Mouse (Mus musculus): ENCODE results near the gene Tnnc2.

Gene Tnnc2

DNA sequence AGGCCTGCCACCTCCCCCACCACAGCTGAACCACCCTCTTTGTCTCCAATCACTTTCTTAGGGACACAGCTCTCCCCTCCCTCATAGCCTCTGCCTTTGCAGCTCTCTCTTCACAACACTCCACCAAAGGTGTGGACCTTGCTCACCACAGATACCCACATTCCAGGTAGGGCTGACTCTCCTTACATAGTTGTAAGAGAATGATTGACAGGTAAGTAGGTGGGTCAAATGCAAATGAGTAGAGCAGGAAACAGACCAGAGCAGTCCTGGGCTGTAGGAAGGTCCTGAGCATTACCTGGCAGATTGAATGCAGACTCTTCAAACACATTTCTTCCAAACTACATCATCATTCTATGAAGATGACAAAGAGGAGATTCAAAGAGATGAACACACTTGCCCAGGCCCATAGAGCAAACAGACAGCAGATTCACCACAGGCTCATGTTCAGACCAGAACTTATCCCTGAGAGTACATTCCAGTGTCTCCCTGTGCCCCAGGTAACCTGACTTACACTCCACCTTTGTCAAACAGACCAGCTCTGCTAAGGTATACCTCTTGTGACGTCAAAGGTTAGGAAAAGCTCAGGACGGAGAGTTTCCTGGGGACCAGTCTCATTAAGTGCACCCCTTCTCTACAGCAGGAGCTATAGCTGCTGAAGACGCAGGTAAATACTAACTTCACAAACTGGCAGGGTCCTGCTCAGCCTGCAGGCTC is 42.2 kb downstream of the Tnnc2 start:
- no peak for DNase-seq (ENCODE audit: low spot score)

- no peak for DNase-seq (ENCODE audit: low spot score)
Measured at GRCm38 (mm10) chr2:164735446-164735845, 44.3 kb downstream of the Tnnc2 start.

DNA sequence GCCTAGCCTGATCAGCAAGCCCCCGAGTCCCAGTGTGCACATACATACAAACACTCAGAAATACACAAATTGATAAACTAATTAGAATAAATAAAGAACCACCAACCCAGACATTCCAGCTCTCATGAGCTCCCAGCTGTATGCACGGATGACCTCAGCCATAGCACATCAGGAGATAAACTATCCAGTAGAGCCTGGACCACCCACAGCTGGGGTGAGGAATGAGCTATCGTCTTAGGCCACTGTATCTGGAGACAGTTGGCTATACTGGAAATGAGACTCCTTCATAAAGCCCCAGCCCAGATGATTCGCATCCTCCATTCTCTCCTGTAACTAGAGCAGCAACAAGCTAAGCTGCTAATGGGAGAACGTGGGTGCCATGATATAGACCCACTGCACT is 44.9 kb downstream of the Tnnc2 start:
- no peak for DNase-seq (ENCODE audit: low spot score)

DNA sequence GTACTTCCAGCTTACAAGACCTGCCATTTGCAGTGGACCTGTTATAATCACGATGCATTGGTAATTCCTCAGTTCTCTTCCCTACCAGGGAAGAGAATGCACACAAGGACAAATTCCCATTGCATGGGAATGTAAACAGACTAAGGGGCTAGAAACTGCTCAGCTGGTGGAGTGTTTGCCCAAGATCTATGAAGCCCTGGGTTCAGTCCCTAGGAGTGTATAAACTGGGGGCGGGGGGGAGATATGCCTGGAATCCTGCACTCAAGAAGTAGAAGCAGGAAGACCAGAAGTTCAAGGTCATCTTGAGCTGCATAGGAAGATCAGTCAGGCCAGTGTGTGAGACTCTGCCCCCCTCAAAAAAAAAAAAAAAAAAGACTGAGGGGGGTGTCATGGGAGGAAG is 46.5 kb downstream of the Tnnc2 start:
- DNase-seq (ENCODE audit: low spot score): no peak

DNA sequence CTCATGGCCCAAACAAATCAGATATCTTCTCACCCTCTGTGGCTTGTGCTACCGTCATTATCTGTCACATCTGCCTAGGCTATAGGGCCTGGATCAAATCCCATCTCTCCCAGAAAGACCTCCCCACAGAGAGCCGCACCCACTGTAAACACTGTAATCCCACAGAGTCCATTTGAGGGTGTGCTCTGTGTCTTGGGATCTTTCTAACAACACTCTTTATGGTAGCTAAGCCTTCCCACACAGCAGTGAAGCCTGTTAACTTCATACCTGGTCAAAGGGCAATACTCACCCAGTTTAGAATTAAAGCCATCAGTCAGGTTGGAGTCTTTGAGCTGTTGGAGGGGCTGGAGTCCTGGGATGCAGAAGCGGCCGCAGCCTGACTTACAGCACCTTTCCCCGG is 48.0 kb downstream of the Tnnc2 start:
- no peak for DNase-seq (ENCODE audit: low spot score)

All from embryo, embryonic 10.5 days (tissue).